Mouse (Mus musculus) embryonic facial prominence, embryonic 11.5 days (tissue): ENCODE results near the gene H2-Q6. TPM values are rescaled to one million over a fixed set of nuclear protein-coding genes. Genes with fewer than 3 reads are reported as not detected.
"Not testable (repeated sequence)": the region's sequence is repeated elsewhere in the genome, so short reads cannot be mapped to it uniquely, and the experiment has no call there.

Source experiments
- ATAC-seq: fragments of 200-750 bp; cut with Nextera tagmentation; replicated peaks from 2 replicates; pipeline ENCODE4 v1.8.0; 2017; ENCODE audit warnings: low read depth; ENCODE audit not compliant: insufficient number of reproducible peaks, low FRiP score, low TSS enrichment
- DNase-seq: peaks from one replicate; pipeline ENCODE4 v3.0.0-alpha.2; 2015; ENCODE audit warnings: low spot score
- H3K27ac ChIP-seq: fragments of 300-500 bp; sonication (generic); replicated peaks from 2 replicates; pipeline ENCODE4 v1.5.1; 2014; ENCODE audit warnings: mild to moderate bottlenecking, low read depth, low read length, control low read depth
- H3K27me3 ChIP-seq: fragments of 300-500 bp; sonication (generic); 2 replicates; pipeline ENCODE4 v1.6.1; 2014; ENCODE audit warnings: mild to moderate bottlenecking, low read length, moderate library complexity, mixed read lengths; ENCODE audit not compliant: control insufficient read depth, insufficient read depth
- H3K36me3 ChIP-seq: fragments of 300-500 bp; sonication (generic); replicated peaks from 2 replicates; pipeline ENCODE4 v1.6.1; 2014; ENCODE audit warnings: low read depth, mild to moderate bottlenecking, low read length, moderate library complexity, mixed read lengths; ENCODE audit not compliant: control insufficient read depth, insufficient read depth
- H3K4me1 ChIP-seq: fragments of 300-500 bp; sonication (generic); 2 replicates; pipeline ENCODE4 v1.6.1; 2014; ENCODE audit warnings: low read length, mixed read lengths; ENCODE audit not compliant: control insufficient read depth, insufficient read depth
- H3K4me2 ChIP-seq: fragments of 300-500 bp; sonication (generic); 2 replicates; pipeline ENCODE4 v1.6.1; 2014; ENCODE audit warnings: low read depth, mild to moderate bottlenecking, control low read depth, low read length, moderate library complexity
- H3K4me3 ChIP-seq: fragments of 300-500 bp; sonication (generic); 2 replicates; pipeline ENCODE4 v1.5.1; 2014; ENCODE audit warnings: low read depth, low read length, control low read depth
- H3K9ac ChIP-seq: fragments of 300-500 bp; sonication (generic); replicated peaks from 2 replicates; pipeline ENCODE4 v1.6.1; 2014; ENCODE audit warnings: mild to moderate bottlenecking, control low read depth, low read length
- H3K9me3 ChIP-seq: fragments of 300-500 bp; sonication (generic); replicated peaks from 2 replicates; pipeline ENCODE4 v1.6.1; 2016; ENCODE audit warnings: mild to moderate bottlenecking, low read length, inconsistent platforms, mixed read lengths; ENCODE audit not compliant: control insufficient read depth
- WGBS: fragments of 180-500 bp; shearing (Covaris S2); extraction: QIAGEN DNeasy Blood & Tissue Kit; methylation state at CpG from one replicate; pipeline ENCODE4 v1.1.7; 2014; 5-methylcytosine and 5-hydroxymethylcytosine counted together
- polyA plus RNA-seq: library from polyadenylated mRNA; unstranded; fragments of >200 nt; fragmentation: Nextera tagmentation; extraction: Ambion mirVana; gene quantifications from 2 replicates; pipeline ENCODE4 v1.2.1, GENCODE M21; 2014

The H2-Q6 gene
- polyA plus RNA-seq, 1 experiment from 2014 or later = 0.74 TPM

DNA sequence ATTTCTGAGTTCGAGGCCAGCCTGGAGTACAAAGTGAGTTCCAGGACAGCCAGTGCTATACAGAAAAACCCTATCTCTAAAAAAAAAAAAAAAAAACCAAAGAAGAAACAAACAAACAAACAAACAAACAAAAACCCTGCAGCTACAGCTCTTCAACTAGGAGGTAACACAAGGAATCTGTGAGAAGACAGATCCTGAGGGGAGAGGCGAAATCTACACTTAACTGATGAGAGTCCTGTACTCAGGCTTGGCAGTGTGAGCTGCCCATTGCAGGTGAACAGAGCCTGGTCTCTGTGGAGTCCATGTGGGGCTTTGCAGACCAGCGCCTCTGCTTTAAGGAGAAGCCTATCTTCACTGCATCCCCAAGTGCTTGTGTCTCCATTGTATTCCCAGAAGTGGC is 13.7 kb downstream of the H2-Q6 start:
- H3K4me1 ChIP-seq, H3K4me3 ChIP-seq, H3K4me2 ChIP-seq, H3K27ac ChIP-seq, H3K9me3 ChIP-seq, H3K27me3 ChIP-seq, H3K9ac ChIP-seq, DNase-seq, H3K36me3 ChIP-seq, ATAC-seq: not testable (repeated sequence)
- WGBS = 62% methylated on average over 1 of the region's 3 CpGs

DNA sequence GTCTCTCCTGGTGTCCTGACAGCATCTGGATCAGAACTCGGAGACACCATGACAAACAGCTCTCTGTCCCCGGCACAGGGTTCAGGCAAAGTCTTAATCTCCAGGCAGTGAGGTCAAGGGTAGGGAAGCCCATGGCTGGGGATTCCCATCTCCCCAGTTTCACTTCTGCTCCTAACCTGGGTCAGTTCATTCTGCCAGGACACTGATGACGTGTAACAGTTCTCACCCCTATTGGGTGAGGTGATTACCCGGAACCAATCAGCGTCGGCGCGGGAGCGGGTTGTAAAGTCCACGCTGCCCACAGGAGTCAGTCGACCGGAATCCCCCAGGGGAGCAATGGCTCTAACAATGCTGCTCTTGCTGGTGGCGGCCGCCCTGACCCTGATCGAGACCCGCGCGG is 14.2 kb downstream of the H2-Q6 start, which contains the start of gene H2-Q7:
Gene H2-Q7 (plus strand): TSS at position 271 of the 400 bp plus-strand sequence.
- H3K27me3 ChIP-seq, H3K36me3 ChIP-seq, H3K4me1 ChIP-seq, H3K9me3 ChIP-seq, H3K27ac ChIP-seq: not testable (repeated sequence)
- peak; percentile 77 for ATAC-seq
- peak within 1 kb of the TSS; percentile 40 for H3K4me3 ChIP-seq
- 2% methylated on average over 15 of the region's 18 CpGs for whole genome bisulfite sequencing
- DNase-seq = peak; percentile 87
- peak within 1 kb of the TSS; percentile 52 for H3K9ac ChIP-seq
- peak within 1 kb of the TSS; percentile 90 for H3K4me2 ChIP-seq

DNA sequence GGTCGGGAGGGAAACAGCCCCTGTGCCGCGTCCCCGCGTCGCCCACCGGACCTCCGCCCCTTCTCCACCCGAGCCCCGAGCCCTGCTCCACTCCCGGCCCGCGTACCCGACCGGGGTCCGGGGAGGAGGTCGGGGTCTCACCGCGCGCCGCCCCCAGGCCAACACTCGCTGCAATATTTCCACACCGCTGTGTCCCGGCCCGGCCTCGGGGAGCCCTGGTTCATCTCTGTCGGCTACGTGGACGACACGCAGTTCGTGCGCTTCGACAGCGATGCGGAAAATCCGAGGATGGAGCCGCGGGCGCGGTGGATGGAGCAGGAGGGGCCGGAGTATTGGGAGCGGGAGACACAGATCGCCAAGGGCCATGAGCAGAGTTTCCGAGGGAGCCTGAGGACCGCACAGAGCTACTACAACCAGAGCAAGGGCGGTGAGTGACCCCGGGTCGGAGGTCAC is 14.7 kb downstream of the H2-Q6 start:
- H3K4me1 ChIP-seq, H3K9me3 ChIP-seq, H3K27ac ChIP-seq, H3K36me3 ChIP-seq, H3K27me3 ChIP-seq: not testable (repeated sequence)
- WGBS = under 1% methylated on average over 42 of the region's 48 CpGs
- H3K4me3 ChIP-seq = peak overlapping the region; percentile 40
- H3K4me2 ChIP-seq = peak overlapping the region; percentile 90
- peak overlapping the region; percentile 52 for H3K9ac ChIP-seq
- DNase-seq = peak; percentile 40
- ATAC-seq = peak; percentile 37

DNA sequence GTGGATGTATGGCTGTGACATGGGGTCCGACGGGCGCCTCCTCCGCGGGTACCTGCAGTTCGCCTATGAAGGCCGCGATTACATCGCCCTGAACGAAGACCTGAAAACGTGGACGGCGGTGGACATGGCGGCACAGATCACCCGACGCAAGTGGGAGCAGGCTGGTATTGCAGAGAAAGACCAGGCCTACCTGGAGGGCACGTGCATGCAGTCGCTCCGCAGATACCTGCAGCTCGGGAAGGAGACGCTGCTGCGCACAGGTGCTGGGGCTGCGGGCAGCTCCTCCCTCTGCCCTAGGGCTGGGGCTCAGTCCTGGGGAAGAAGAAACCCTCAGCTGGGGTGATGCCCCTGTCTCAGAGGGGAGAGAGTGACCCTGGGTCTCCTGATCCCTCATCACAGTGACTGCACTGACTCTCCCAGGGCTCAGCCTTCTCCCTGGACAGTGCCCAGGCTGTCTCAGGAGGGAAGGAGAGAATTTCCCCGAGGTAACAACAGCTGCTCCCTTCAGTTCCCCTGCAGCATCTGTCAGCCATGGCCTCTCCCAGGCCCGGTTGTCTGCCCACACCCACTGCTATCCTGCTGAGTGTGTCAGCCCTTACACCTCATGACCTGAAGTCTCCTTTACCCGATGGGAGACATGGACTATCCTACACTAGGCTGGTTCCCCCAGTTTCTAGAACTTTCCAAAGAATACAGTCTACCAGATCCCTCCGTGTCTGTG is 15.4 kb downstream of the H2-Q6 start:
- H3K9me3 ChIP-seq, DNase-seq, H3K4me2 ChIP-seq, H3K9ac ChIP-seq, H3K27ac ChIP-seq, H3K27me3 ChIP-seq, H3K4me1 ChIP-seq, ATAC-seq, H3K36me3 ChIP-seq, H3K4me3 ChIP-seq: not testable (repeated sequence)
- 42% methylated on average over 24 of the region's 27 CpGs for WGBS

DNA sequence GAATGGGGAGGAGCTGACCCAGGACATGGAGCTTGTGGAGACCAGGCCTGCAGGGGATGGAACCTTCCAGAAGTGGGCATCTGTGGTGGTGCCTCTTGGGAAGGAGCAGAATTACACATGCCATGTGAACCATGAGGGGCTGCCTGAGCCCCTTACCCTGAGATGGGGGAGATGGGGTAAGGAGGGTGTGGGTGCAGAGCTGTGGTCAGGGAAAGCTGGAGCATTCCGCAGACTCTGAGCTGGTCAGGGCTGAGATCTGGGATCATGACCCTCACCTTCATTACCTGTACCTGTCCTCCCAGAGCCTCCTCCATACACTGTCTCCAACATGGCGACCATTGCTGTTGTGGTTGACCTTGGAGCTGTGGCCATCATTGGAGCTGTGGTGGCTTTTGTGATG is 17.7 kb downstream of the H2-Q6 start:
- WGBS = 75% methylated on average over 2 of the region's 2 CpGs

DNA sequence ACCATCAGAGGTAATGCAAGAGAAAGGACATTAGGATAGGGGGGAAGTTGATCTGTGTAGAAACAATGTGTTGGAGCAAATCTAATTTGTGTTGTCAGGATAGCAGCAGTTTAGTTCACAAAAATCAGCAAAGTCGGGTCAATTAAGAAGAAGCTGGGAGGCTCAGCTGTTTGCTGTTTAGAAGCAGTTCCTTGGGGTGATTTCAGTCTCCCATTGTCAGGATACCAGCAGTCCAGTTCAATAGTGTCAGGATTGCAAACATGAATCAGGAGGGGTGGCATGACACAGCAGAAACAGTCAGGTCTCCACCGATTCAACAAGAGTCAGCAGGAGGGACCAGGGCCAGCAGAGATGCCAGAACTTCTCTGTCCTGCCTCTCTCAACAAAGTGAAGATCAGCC is 19.9 kb downstream of the H2-Q6 start:
- DNase-seq = not testable (repeated sequence)
- 92% methylated on average over 2 of the region's 2 CpGs for WGBS

More for the DNA sequence above, 17.7 kb downstream of the H2-Q6 start:
- H3K9ac ChIP-seq, H3K36me3 ChIP-seq, H3K4me1 ChIP-seq, H3K27ac ChIP-seq, H3K4me3 ChIP-seq, DNase-seq, H3K27me3 ChIP-seq, ATAC-seq, H3K4me2 ChIP-seq, H3K9me3 ChIP-seq: not testable (repeated sequence)

DNA sequence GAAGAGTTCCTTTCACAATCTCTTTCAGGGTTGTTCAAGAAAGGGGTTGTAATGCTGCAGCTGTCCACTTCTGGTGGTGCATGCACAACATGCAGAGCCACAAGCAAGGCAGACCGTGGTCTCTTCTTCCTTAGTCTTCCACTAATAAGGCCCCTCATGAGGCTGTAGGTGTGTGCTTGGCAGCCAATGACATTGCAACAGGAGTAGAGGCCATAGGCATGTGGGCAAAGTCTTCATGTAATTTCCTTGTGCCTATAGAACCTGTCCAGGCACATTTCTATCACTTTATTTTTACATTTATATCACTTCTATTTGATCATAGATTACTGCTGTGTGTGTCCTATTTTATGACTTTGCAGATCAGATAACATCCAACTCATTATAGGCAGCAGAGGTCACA is 33.6 kb downstream of the H2-Q6 start:
- H3K9me3 ChIP-seq, H3K4me2 ChIP-seq, H3K4me3 ChIP-seq, ATAC-seq, DNase-seq, H3K27ac ChIP-seq, H3K9ac ChIP-seq, H3K4me1 ChIP-seq, H3K36me3 ChIP-seq, H3K27me3 ChIP-seq: not testable (repeated sequence)
- WGBS = no CpG with 5 or more reads among the region's 1 CpGs

More for the DNA sequence above, 19.9 kb downstream of the H2-Q6 start:
- H3K4me1 ChIP-seq, H3K27ac ChIP-seq, H3K4me2 ChIP-seq, H3K27me3 ChIP-seq, H3K9me3 ChIP-seq, ATAC-seq, H3K9ac ChIP-seq, H3K4me3 ChIP-seq, H3K36me3 ChIP-seq: not testable (repeated sequence)

DNA sequence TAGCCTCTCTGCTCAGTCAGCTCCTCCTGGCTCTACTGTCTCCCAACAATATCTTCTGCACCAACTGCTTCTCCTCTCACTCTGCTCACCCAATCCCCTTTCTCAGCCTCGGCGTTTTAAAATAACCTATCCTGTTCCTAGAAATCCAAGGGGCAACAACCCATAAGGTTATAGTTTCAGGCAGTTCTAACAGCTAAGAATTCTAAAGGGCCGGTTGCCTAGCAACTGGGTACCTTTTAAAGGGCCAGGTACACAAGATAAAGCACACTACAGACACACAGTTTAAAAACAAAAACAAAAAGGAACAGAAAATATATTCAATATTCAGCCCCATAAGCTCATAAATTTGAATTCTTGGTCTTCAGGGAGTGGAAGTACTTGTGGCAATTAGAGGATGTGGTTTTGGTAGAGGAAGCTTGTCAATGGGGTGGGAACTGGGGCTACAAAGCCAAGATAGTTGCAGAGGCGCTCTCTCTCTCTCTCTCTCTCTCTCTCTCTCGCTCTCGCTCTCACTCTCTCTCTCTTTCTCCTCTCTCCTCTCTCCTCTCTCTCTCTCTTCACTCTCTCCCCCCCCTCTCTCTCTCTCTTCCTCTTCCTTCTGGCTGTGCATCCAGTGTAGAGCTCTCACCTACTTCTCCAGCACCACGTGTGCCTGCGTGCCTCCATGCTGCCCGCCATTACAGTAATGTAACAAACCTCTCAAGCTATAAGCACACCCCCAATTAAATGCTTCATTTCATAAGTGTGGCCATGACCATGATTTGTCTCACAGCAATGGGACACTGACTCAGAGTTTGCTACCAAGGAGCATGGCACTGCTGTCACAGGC is 36.1 kb downstream of the H2-Q6 start:
- WGBS = 74% methylated on average over 3 of the region's 9 CpGs

More for the DNA sequence above, 36.1 kb downstream of the H2-Q6 start:
- not testable (repeated sequence) for H3K27ac ChIP-seq, H3K36me3 ChIP-seq, H3K9me3 ChIP-seq, H3K9ac ChIP-seq, DNase-seq, H3K27me3 ChIP-seq, ATAC-seq, H3K4me1 ChIP-seq, H3K4me2 ChIP-seq, H3K4me3 ChIP-seq
